Mouse (Mus musculus) cerebellum, adult 11 months (tissue): Measurements from ENCODE around the gene Pafah1b3.

ENCODE experiments used
- DNase-seq: peaks from one replicate; pipeline ENCODE4 v3.0.0; 2022

The Pafah1b3 gene

GRCm38 (mm10) chr7:25305481-25305880 is 7.7 kb upstream of the Pafah1b3 start:
- no peak for DNase-seq

- no peak for DNase-seq
Measured at GRCm38 (mm10) chr7:25303685-25304006, 5.9 kb upstream of the Pafah1b3 start.

GRCm38 (mm10) chr7:25303003-25303684 is 5.4 kb upstream of the Pafah1b3 start:
- DNase-seq: no peak

- DNase-seq: no peak
Measured at GRCm38 (mm10) chr7:25301063-25301462, 3.3 kb upstream of the Pafah1b3 start, which contains the start of gene Prr19. Prr19 (plus strand) TSS chr7:25301411.

- DNase-seq: no peak
Measured at GRCm38 (mm10) chr7:25296945-25297453, 787 bp downstream of the Pafah1b3 start.

- DNase-seq: no peak
Measured at GRCm38 (mm10) chr7:25294960-25295722, 2.6 kb downstream of the Pafah1b3 start.

GRCm38 (mm10) chr7:25294495-25294894 is 3.3 kb downstream of the Pafah1b3 start:
- DNase-seq: no peak

GRCm38 (mm10) chr7:25293191-25293739 is 4.5 kb downstream of the Pafah1b3 start:
- no peak for DNase-seq

- no peak for DNase-seq
Measured at GRCm38 (mm10) chr7:25292107-25292506, 5.7 kb downstream of the Pafah1b3 start.

GRCm38 (mm10) chr7:25290911-25291310 is 6.9 kb downstream of the Pafah1b3 start:
- DNase-seq: peak; percentile 37

GRCm38 (mm10) chr7:25290463-25290862 is 7.3 kb downstream of the Pafah1b3 start:
- no peak for DNase-seq

- DNase-seq: no peak
Measured at GRCm38 (mm10) chr7:25289925-25290324, 7.9 kb downstream of the Pafah1b3 start.

GRCm38 (mm10) chr7:25288721-25289120 is 9.1 kb downstream of the Pafah1b3 start:
- no peak for DNase-seq

- DNase-seq: no peak
Measured at GRCm38 (mm10) chr7:25288011-25288410, 9.8 kb downstream of the Pafah1b3 start.

- DNase-seq: no peak
Measured at GRCm38 (mm10) chr7:25286989-25287388, 10.8 kb downstream of the Pafah1b3 start.

- DNase-seq: peak; percentile 24
Measured at GRCm38 (mm10) chr7:25285511-25286238, 12.1 kb downstream of the Pafah1b3 start.

GRCm38 (mm10) chr7:25284766-25285165 is 13.0 kb downstream of the Pafah1b3 start:
- DNase-seq: peak; percentile 59

GRCm38 (mm10) chr7:25284171-25284570 is 13.6 kb downstream of the Pafah1b3 start:
- DNase-seq: peak; percentile 24

GRCm38 (mm10) chr7:25283637-25284036 is 14.1 kb downstream of the Pafah1b3 start:
- DNase-seq: peak; percentile 32

GRCm38 (mm10) chr7:25282731-25283211 is 15.0 kb downstream of the Pafah1b3 start:
- DNase-seq: peak; percentile 72

- peak; percentile 96 for DNase-seq
Measured at GRCm38 (mm10) chr7:25281734-25282601, 15.8 kb downstream of the Pafah1b3 start.

GRCm38 (mm10) chr7:25281166-25281733 is 16.5 kb downstream of the Pafah1b3 start:
- DNase-seq: peak; percentile 32
